Mouse (Mus musculus) kidney, embryonic 14.5 days (tissue): ENCODE data around the gene Mrc2. TPM values are rescaled to one million over a fixed set of nuclear protein-coding genes. Genes with fewer than 3 reads are reported as not detected.

Experiments
- ATAC-seq: fragments of 200-750 bp; cut with Nextera tagmentation; 2 replicates; pipeline ENCODE4 v1.8.0; 2017; ENCODE audit warnings: moderate number of reproducible peaks, mild to moderate bottlenecking, moderate TSS enrichment, moderate library complexity; ENCODE audit not compliant: low FRiP score, low TSS enrichment
- H3K27ac ChIP-seq: fragments of 300-500 bp; sonication (generic); 2 replicates; pipeline ENCODE4 v1.5.1; 2014; ENCODE audit warnings: low read depth, mild to moderate bottlenecking, low read length, moderate library complexity, mixed read lengths
- H3K27me3 ChIP-seq: fragments of 300-500 bp; sonication (generic); 2 replicates; pipeline ENCODE4 v1.6.1; 2014; ENCODE audit warnings: mild to moderate bottlenecking, low read length; ENCODE audit not compliant: control insufficient read depth, insufficient read depth
- H3K36me3 ChIP-seq: fragments of 300-500 bp; sonication (generic); 2 replicates; pipeline ENCODE4 v1.6.1; 2014; ENCODE audit warnings: low read length, mixed read lengths; ENCODE audit not compliant: control insufficient read depth, insufficient read depth
- H3K4me1 ChIP-seq: fragments of 300-500 bp; sonication (generic); 2 replicates; pipeline ENCODE4 v1.6.1; 2014; ENCODE audit warnings: low read length, mixed read lengths; ENCODE audit not compliant: control insufficient read depth, insufficient read depth
- H3K4me2 ChIP-seq: fragments of 300-500 bp; sonication (generic); replicated peaks from 2 replicates; pipeline ENCODE4 v1.6.1; 2014; ENCODE audit warnings: low read depth, mild to moderate bottlenecking, low read length
- H3K4me3 ChIP-seq: fragments of 300-500 bp; sonication (generic); 2 replicates; pipeline ENCODE4 v1.5.1; 2014; ENCODE audit warnings: mild to moderate bottlenecking, low read length
- H3K9ac ChIP-seq: fragments of 300-500 bp; sonication (generic); 2 replicates; pipeline ENCODE4 v1.6.1; 2014; ENCODE audit warnings: low read depth, mild to moderate bottlenecking, low read length, moderate library complexity
- H3K9me3 ChIP-seq: fragments of 300-500 bp; sonication (generic); 2 replicates; pipeline ENCODE4 v1.6.1; 2016; ENCODE audit warnings: low read length; ENCODE audit not compliant: control insufficient read depth
- WGBS: fragments of 180-500 bp; shearing (Covaris S2); extraction: QIAGEN DNeasy Blood & Tissue Kit; methylation state at CpG from one replicate; pipeline ENCODE4 v1.1.7; 2014; 5-methylcytosine and 5-hydroxymethylcytosine counted together
- polyA plus RNA-seq: library from polyadenylated mRNA; unstranded; fragments of >200 nt; fragmentation: Nextera tagmentation; extraction: Ambion mirVana; gene quantifications from 2 replicates; pipeline ENCODE4 v1.2.1, GENCODE M21; 2014

Mrc2 gene
- polyA plus RNA-seq, 1 experiment from 2014 or later = 11.5 TPM

DNA sequence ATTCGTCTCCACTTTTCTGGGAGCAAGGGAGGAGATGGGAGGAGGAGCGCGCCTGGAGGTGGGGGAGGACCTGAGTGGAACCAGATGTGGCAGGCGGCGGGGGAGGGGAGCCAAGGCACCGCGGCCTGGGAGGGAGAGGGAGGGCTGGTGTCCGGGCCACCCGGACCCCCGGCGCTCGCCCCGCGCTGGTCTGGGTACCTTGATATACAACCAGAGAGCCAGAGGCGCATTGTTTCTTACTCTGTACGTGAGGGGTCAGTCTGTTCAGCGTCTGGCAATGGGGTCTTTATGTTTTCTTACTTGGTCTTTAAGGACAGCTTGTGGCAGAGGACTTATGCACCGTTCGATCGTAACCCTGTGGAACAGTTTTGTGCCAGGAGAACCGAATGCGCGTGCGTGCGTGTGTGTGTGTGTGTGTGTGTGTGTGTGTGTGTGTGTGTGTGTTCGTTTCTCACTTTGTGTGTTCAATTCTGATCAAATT, 698 bp downstream of the Mrc2 start:
- peaks cover 26% of the 10 kb centered on the region for H3K4me1 ChIP-seq
- H3K36me3 ChIP-seq = peaks cover 4% of the 10 kb centered on the region; the same call in 1 of the 2 replicates
- peak overlapping the region; percentile 70 for H3K4me3 ChIP-seq
- no peaks in the 10 kb centered on the region for H3K9me3 ChIP-seq
- no peaks in the 10 kb centered on the region for H3K27me3 ChIP-seq
- peak overlapping the region; percentile 95; the same call in 1 of the 2 replicates for H3K27ac ChIP-seq
- peak overlapping the region; percentile 73 for H3K4me2 ChIP-seq
- H3K9ac ChIP-seq = peak overlapping the region; percentile 71
- peak; percentile 62 for ATAC-seq
- 0% methylated on average over 26 of the region's 26 CpGs for WGBS

DNA sequence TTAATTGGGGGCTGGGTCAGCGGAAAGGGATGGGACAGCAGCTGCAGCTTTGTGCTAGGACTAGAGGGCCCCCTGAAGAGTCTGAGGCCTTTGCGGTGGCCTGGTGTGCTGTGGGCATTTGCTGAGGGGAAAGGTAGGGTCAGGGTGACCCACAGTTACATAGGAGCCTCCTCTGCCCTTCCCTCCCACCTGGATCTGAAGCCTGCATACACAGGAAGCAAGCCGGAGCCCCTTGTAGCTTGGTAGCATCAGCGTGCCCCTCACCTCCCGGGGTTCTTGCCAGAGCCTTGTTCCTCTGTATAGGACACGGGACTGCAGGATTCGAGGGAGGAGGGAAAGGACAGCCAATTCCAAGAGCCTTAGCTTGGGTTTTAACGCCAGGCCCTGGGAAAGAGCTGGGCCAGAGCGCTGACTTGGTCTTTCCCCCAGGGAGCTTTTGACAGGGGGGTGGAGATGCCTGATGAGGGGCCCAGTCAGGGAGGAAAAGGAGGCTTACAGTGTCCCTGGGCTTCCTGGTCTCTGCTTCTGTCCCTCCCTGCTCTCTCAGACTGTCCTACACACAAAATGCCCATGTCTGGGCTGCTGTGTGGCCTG, 1.6 kb downstream of the Mrc2 start:
- peaks cover 26% of the 10 kb centered on the region for H3K4me1 ChIP-seq
- no peaks in the 10 kb centered on the region for H3K9me3 ChIP-seq
- H3K36me3 ChIP-seq = peaks cover 4% of the 10 kb centered on the region; the same call in 1 of the 2 replicates
- peak overlapping the region; percentile 73 for H3K4me2 ChIP-seq
- H3K4me3 ChIP-seq = peak overlapping the region; percentile 70
- WGBS = 9% methylated on average over 9 of the region's 9 CpGs
- H3K27me3 ChIP-seq = no peaks in the 10 kb centered on the region
- peak overlapping the region; percentile 95 for H3K27ac ChIP-seq
- H3K9ac ChIP-seq = peak overlapping the region; percentile 71
- no peak for ATAC-seq

DNA sequence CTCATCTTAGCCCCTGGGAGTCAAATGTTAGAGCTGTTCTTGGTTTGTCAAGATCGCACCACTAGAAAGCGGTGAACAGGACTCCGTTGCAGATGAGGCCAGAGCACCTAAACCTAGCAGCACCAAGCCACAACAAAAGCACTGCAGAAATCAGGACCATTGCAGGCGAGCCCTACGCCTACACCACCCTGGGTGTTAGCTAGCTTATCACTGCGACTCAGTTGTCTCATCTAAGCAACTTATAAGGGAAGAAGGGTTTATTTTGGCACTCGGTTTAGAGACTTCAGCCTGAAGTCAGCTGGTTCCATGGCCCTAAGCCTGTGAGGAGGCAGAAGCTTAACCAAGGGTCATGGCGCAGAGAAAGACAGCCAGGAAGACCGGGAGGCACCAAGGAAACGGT, 3.6 kb downstream of the Mrc2 start:
- Histone ChIP-seq H3K9me3 (no peaks in the 10 kb centered on the region), H3K4me1 (peaks cover 20% of the 10 kb centered on the region), H3K27ac (no peak overlapping the region), H3K27me3 (no peaks in the 10 kb centered on the region), H3K9ac (no peak overlapping the region), H3K4me2 (no peak overlapping the region), H3K4me3 (no peak overlapping the region), H3K36me3 (peaks cover 4% of the 10 kb centered on the region; the same call in 1 of the 2 replicates)
- ATAC-seq = no peak
- WGBS = 91% methylated on average over 10 of the region's 10 CpGs

DNA sequence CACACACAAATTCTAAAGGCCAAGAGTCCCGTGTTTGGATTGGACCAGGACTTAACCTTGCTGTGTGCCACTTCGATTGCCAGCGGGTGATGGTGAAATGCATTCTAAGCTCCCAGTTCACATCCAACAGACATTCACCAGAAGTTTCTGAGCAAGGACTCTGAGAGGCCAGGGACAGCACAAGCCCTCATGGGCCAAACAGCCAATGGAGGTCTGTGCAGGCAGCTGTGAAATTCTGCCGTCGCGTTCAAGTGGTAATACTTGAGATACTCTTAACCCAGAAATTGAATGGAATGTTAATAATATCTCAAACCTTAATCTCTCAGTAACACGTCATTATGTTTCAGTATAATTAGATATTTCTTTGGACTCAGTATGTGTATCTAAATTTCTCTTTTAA, 17.8 kb downstream of the Mrc2 start:
- 94% methylated on average over 7 of the region's 7 CpGs for WGBS
- H3K4me3 ChIP-seq = no peak overlapping the region
- H3K27ac ChIP-seq = no peak overlapping the region
- peaks cover 33% of the 10 kb centered on the region for H3K4me1 ChIP-seq
- no peaks in the 10 kb centered on the region for H3K9me3 ChIP-seq
- H3K4me2 ChIP-seq = no peak overlapping the region
- no peak for ATAC-seq
- H3K36me3 ChIP-seq = peaks cover 7% of the 10 kb centered on the region; the same call in 1 of the 2 replicates
- no peak overlapping the region for H3K9ac ChIP-seq
- no peaks in the 10 kb centered on the region for H3K27me3 ChIP-seq

DNA sequence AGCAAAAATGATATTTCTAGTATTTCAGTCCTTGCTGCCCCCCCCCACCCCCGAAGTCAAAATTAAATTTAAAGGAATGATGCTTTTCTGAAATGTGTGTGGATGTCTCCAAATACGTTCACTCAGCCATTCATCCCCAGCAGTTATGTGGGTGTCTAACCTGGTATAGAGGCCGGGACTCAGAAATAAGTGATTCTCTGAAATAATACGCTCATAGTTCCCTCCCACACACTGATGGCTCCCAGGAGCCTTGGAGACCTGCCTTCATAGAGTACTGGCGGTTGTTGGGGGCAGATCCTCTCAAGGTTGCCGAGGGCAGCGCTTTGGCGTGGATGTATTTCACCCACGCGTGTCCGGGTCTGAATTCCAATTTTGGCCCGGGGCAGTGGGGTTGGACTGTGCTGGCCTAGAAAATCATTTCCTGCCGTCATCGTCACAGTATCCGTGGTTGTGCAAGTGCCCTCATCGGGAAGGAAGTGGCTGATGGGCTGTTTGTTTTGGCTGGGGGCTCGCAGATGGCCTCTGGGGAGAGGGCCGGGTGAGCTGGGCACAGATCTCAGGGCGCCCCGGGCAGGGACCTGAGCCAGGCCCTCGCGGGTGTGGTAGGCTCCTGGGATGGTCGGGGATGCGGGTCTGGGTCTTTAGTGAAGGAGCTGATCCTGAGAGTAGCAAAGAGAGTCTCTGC, 19.0 kb downstream of the Mrc2 start:
- H3K9ac ChIP-seq = no peak overlapping the region
- no peaks in the 10 kb centered on the region for H3K36me3 ChIP-seq
- 43% methylated on average over 24 of the region's 24 CpGs for WGBS
- ATAC-seq = no peak
- H3K4me2 ChIP-seq = no peak overlapping the region; the same call in 1 of the 2 replicates
- H3K4me1 ChIP-seq = peaks cover 38% of the 10 kb centered on the region
- H3K27me3 ChIP-seq = no peaks in the 10 kb centered on the region
- H3K9me3 ChIP-seq = no peaks in the 10 kb centered on the region
- H3K27ac ChIP-seq = 0 out of 2 replicates have a peak overlapping the region, but pooled peaks have one; percentile 39
- no peak overlapping the region for H3K4me3 ChIP-seq

DNA sequence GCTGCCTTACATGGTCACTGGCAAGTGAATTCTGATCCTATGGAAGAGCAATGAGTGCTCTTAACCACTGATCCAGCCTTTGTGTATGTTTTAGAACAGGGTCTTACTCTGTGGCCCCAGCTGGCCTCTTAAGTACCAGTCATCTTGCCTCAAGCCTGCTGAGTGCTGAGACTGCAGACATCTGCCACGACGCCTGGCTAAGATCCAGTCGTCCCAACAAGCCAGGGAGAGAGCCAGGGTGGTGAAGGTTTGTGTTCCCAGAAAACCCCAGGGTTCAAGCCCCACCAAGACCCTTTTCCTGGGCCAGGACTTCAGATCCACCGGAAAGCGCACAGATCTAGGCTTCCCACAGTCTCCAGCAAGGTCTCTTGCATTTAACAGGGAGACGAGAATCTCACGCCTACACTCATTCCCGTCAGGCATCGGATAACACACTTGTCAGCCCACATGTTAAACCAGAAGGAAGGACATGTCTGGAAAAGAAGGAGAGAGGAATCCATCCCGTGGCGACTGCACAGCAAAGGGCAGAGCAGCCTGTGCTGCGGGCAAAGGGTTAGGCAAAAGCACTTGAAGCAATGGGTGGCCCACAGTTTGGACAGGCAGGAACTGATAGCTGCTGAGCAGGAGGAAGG, 20.0 kb downstream of the Mrc2 start:
- H3K4me3 ChIP-seq = no peak overlapping the region
- H3K36me3 ChIP-seq = no peaks in the 10 kb centered on the region
- no peaks in the 10 kb centered on the region for H3K27me3 ChIP-seq
- peaks cover 38% of the 10 kb centered on the region for H3K4me1 ChIP-seq
- peak overlapping the region; percentile 3; the same call in 1 of the 2 replicates for H3K27ac ChIP-seq
- H3K4me2 ChIP-seq = no peak overlapping the region
- no peak overlapping the region for H3K9ac ChIP-seq
- no peak for ATAC-seq
- no peaks in the 10 kb centered on the region for H3K9me3 ChIP-seq
- WGBS = 35% methylated on average over 12 of the region's 12 CpGs

DNA sequence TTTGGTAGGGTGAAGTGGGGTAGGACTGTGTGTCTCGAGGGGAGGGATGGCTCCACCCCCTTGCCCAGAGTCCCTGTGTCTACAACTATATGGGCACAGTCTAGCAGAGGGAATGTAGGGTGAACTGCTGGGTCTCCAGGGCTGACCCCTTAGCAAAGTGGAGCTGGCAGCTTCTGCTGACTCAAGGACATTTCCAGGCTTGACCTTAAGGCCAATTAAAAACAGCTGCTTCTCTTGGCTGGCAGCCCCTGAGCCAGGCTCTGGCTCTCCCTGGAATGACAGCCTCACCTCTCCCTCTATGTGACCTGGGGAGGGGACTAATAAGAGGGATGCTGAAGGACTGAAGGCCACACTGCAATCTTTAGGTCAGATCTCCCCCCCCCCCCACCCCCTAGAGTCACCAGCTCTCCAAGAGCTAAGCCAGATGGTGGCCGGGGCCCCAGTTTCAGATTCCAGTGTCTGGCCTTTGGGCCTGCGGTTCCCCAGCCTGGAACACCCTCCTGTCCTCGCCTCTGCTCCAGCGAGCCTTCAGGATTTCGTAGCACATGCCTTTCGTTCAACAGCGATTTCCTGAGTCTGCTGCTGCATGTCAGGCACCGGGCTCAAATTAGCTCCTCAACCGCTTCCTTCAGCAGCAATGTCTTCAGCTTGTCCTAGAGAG, 20.7 kb downstream of the Mrc2 start:
- no peaks in the 10 kb centered on the region for H3K27me3 ChIP-seq
- no peaks in the 10 kb centered on the region for H3K36me3 ChIP-seq
- H3K9me3 ChIP-seq = no peaks in the 10 kb centered on the region
- peak; percentile 58 for ATAC-seq
- H3K27ac ChIP-seq = peak overlapping the region; percentile 3; the same call in 1 of the 2 replicates
- no peak overlapping the region for H3K4me3 ChIP-seq
- 17% methylated on average over 10 of the region's 10 CpGs for WGBS
- no peak overlapping the region for H3K4me2 ChIP-seq
- H3K9ac ChIP-seq = no peak overlapping the region
- H3K4me1 ChIP-seq = peaks cover 38% of the 10 kb centered on the region

DNA sequence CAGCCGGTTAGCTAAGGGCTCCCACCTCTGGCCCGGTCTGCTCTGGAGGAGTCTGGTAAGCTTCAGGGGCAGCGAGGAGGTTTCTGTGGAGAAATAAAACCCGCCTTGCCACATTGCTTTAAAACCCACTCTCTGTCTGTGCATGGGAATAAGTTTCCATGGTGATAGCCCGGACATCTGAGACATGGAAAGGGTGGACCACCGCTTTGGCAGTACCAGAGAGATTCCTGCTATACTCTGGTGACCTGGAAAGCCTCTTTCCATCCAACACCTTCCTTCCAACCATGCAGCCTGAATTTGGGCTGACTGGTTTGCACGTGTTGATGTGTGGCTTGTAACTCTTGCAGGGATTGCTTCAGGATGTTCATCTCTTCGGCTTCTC, 21.2 kb downstream of the Mrc2 start:
- Histone ChIP-seq H3K9me3 (no peaks in the 10 kb centered on the region), H3K36me3 (no peaks in the 10 kb centered on the region), H3K9ac (no peak overlapping the region), H3K27me3 (no peaks in the 10 kb centered on the region), H3K4me1 (peaks cover 38% of the 10 kb centered on the region), H3K27ac (peak overlapping the region; percentile 3; the same call in 1 of the 2 replicates), H3K4me3 (no peak overlapping the region), H3K4me2 (no peak overlapping the region)
- 0 out of 2 replicates have a peak, but pooled peaks have one; percentile 20 for ATAC-seq
- 32% methylated on average over 8 of the region's 8 CpGs for WGBS
